Mouse (Mus musculus) brain, embryonic 14.5 days (tissue): ENCODE data around the gene Vmn2r1. TPM values are rescaled to one million over a fixed set of nuclear protein-coding genes. Genes with fewer than 3 reads are reported as not detected.

Source experiments
- DNase-seq: peaks from one replicate; pipeline ENCODE4 v3.0.0-alpha.2; 2011; ENCODE audit warnings: low read depth
- CTCF ChIP-seq: fragments of 200-500 bp; IDR thresholded peaks from 2 replicates; pipeline ENCODE4 v1.5.1; 2012; ENCODE audit warnings: inconsistent platforms, mild to moderate bottlenecking, moderate library complexity, borderline replicate concordance; ENCODE audit not compliant: insufficient read depth, insufficient read length; ENCODE audit errors: extremely low read depth
- POLR2A ChIP-seq: fragments of 200-500 bp; IDR thresholded peaks from 2 replicates; pipeline ENCODE4 v1.6.1; 2012; ENCODE audit warnings: mild to moderate bottlenecking, inconsistent platforms, borderline replicate concordance; ENCODE audit not compliant: poor library complexity, insufficient read depth, insufficient read length, severe bottlenecking; ENCODE audit errors: extremely low read depth
- polyA plus RNA-seq: library from polyadenylated mRNA; depleted of rRNA; stranded (reverse); fragments of >200 nt; gene quantifications from 2 replicates; pipeline ENCODE4 v1.2.3, GENCODE M21; 2012; rRNA removed

Vmn2r1 gene
- 0.49 and 0.52 TPM in 2 replicates for polyA plus RNA-seq

DNA sequence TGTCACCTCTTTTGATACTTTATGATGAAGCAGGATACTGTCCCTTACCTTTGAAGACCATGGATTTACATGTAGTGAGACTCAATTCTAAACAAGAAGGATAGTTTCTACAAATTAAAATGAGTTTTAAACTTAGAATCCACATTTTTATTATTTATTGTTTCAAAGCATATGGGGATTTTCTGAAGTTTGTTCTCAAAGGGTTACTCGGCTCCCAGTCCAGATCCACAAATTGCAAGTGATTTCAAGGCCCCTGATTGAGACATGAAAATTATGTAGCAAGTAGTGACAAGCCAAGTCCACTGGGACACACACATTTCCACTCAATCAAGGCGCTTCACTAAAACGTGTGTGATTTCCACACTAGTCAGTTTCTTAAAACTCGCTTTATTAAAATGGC lies at the start of gene Vmn2r1:
Vmn2r1 (plus strand) TSS at position 301 of the 400 bp plus-strand sequence.
- TF ChIP-seq POLR2A (no peak), CTCF (no peak)
- peak; percentile 4 for DNase-seq

- DNase-seq = peak; percentile 12
- TF ChIP-seq POLR2A = no peak
- TF ChIP-seq CTCF = no peak
These were observed 43.1 kb upstream of the Vmn2r1 start for GRCm38 (mm10) chr3:64038136-64038841.

GRCm38 (mm10) chr3:64039818-64040784 lies 41.2 kb upstream of the Vmn2r1 start:
- TF ChIP-seq CTCF (peak; percentile 86), POLR2A (no peak)
- DNase-seq = peak; percentile 94

- DNase-seq = peak; percentile 70
- no peak for TF ChIP-seq CTCF
- TF ChIP-seq POLR2A = no peak
These were observed 31.4 kb downstream of the Vmn2r1 start for GRCm38 (mm10) chr3:64112707-64113106.

DNA sequence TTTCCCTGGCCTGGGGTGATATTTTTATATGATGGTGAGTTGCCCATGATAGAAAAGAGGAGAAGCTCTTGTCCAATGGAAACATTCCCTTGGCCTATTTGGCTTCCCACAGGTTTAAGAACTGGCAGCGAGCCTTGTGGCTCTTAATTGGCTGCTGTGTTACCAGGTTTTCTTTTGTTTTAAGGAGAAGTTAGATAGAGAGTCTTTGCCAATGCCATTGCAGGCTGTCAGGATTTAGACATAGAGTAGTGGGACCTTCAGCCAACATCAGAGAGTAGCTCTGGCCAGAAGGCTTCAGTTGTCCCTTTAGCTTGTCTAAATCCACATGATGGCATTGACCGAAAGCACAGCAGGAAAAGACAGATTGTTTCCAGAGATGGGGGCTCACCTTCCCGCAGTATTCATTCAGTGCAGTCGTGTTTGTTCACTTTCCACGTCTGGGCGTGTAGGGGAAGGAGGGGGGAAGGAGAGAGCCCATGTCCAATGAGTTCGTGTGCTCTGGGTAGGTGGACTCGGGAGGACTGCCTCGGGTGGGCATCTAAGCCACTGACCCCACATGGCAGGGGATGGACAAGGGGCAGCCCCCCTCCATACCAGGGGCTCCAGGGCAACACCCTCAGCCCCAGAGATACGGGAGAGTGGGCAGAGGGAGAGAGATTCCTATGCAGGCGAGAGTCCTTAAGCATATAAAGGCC lies 32.2 kb downstream of the Vmn2r1 start:
- TF ChIP-seq CTCF = no peak
- peak; percentile 86 for DNase-seq

- TF ChIP-seq CTCF (no peak), POLR2A (no peak)
- peak; percentile 44 for DNase-seq
These were observed 60.6 kb downstream of the Vmn2r1 start, which contains the start of gene Vmn2r2 for GRCm38 (mm10) chr3:64141878-64142508. Vmn2r2 (minus strand) TSS chr3:64141928.

Other genes with a start within 250 kb of the Vmn2r1 start
- 17.2 and 20.9 TPM in 2 replicates for gene Plch1, start 182.1 kb upstream of the Vmn2r1 start, polyA plus RNA-seq
- gene E130311K13Rik, start 152.1 kb upstream of the Vmn2r1 start, polyA plus RNA-seq = 2.4 and 4.0 TPM in 2 replicates
- 12.9 and 15.0 TPM in 2 replicates for gene Slc33a1, start 116.8 kb upstream of the Vmn2r1 start, polyA plus RNA-seq
- 16.5 and 20.5 TPM in 2 replicates for gene Gmps, start 105.4 kb upstream of the Vmn2r1 start, polyA plus RNA-seq
- not detected in 2 replicates for gene Vmn2r2, start 60.4 kb downstream of the Vmn2r1 start, polyA plus RNA-seq
- not detected in 2 replicates for gene Vmn2r3, start 208.2 kb downstream of the Vmn2r1 start, polyA plus RNA-seq